Mouse (Mus musculus): ENCODE measurements at regions not wholly inside any gene's neighbourhood (a gene's known extent, or its start where the extent isn't known, plus 50 kb on each side); places are given as distances from the start of the nearest gene placed in this dataset.

- TF ChIP-seq POLR2A (IDR thresholded peaks at IDR 0.05; ENCODE audit: extremely low read depth, insufficient read depth, low read length) (no peak), CTCF (IDR thresholded peaks at IDR 0.05; ENCODE audit: extremely low read depth, insufficient read depth, low read length) (no peak)
These were observed 193.5 kb downstream of the Usp46 start for GRCm38 (mm10) chr5:73874770-73875169.
